Mouse (Mus musculus) hindbrain, postnatal 0 days (tissue): ENCODE measurements around the gene Exosc1. TPM values are rescaled to one million over a fixed set of nuclear protein-coding genes. Genes with fewer than 3 reads are reported as not detected.

Experiments
- ATAC-seq: fragments of 200-750 bp; cut with Nextera tagmentation; 2 replicates; pipeline ENCODE4 v1.8.0; 2017; ENCODE audit warnings: mild to moderate bottlenecking, moderate TSS enrichment, moderate library complexity
- DNase-seq: peaks from one replicate; pipeline ENCODE4 v3.0.0-alpha.2; 2015; ENCODE audit warnings: low spot score
- H3K27ac ChIP-seq: fragments of 300-500 bp; sonication (generic); 2 replicates; pipeline ENCODE4 v1.5.1; 2014; ENCODE audit warnings: mild to moderate bottlenecking
- H3K27me3 ChIP-seq: fragments of 300-500 bp; sonication (generic); 2 replicates; pipeline ENCODE4 v1.6.1; 2014; ENCODE audit warnings: low read length, mixed read lengths; ENCODE audit not compliant: insufficient read depth
- H3K36me3 ChIP-seq: fragments of 300-500 bp; sonication (generic); 2 replicates; pipeline ENCODE4 v1.6.1; 2014; ENCODE audit warnings: low read length, mixed read lengths; ENCODE audit not compliant: insufficient read depth
- H3K4me1 ChIP-seq: fragments of 300-500 bp; sonication (generic); 2 replicates; pipeline ENCODE4 v1.6.1; 2014; ENCODE audit warnings: antibody characterized with exemption, low read length, mixed read lengths; ENCODE audit not compliant: insufficient read depth
- H3K4me2 ChIP-seq: fragments of 300-500 bp; sonication (generic); 2 replicates; pipeline ENCODE4 v1.6.1; 2014; ENCODE audit warnings: low read depth, mild to moderate bottlenecking, low read length, moderate library complexity, mixed read lengths
- H3K4me3 ChIP-seq: fragments of 300-500 bp; sonication (generic); 2 replicates; pipeline ENCODE4 v1.5.1; 2014; ENCODE audit warnings: low read length
- H3K9ac ChIP-seq: fragments of 300-500 bp; sonication (generic); replicated peaks from 2 replicates; pipeline ENCODE4 v1.6.1; 2014; ENCODE audit warnings: mild to moderate bottlenecking, low read length, moderate library complexity, mixed read lengths
- H3K9me3 ChIP-seq: fragments of 300-500 bp; sonication (generic); 2 replicates; pipeline ENCODE4 v1.6.1; 2016; ENCODE audit warnings: low read length, mixed read lengths
- CTCF ChIP-seq: IDR thresholded peaks from 2 replicates; pipeline ENCODE4 v1.5.1; 2016; ENCODE audit warnings: antibody characterized with exemption, control low read depth, low read depth
- WGBS: fragments of 180-500 bp; shearing (Covaris S2); extraction: QIAGEN DNeasy Blood & Tissue Kit; methylation state at CpG from one replicate; pipeline ENCODE4 v1.1.7; 2014; 5-methylcytosine and 5-hydroxymethylcytosine counted together
- polyA plus RNA-seq: library from polyadenylated mRNA; unstranded; fragments of >200 nt; fragmentation: Nextera tagmentation; extraction: Ambion mirVana; gene quantifications from 2 replicates; pipeline ENCODE4 v1.2.1, GENCODE M21; 2015
- total RNA-seq: library from RNA; depleted of rRNA; stranded (reverse); fragments of >200 nt; gene quantifications from 2 replicates; pipeline ENCODE4 v1.2.3, GENCODE M21; 2014

Exosc1 gene
- total and polyA plus RNA-seq, 2 experiments from 2014 or later: 21.1 to 64.8 TPM

DNA sequence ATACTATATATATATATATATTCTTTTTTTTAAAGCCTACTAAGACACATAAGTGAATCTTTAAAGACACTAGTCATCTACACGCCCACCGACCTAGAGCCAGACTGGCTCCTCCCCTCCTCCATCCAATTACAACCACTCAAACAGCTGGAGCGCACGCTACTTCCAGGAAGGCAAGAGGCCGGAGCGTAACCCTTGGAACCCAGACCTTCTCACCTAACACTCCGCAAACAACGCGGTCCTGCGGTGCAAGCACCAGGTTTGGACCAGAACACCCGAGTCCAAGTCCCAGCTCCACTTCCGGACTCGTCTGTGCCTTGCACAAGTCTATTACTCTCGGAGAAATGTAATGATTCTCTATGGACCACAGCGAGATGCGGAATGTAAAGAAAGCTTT is 47.2 kb upstream of the Exosc1 start:
- peak; percentile 38 for DNase-seq
- peak; percentile 5; the same call in 1 of the 2 replicates for ATAC-seq
- Histone ChIP-seq H3K4me2 (peak overlapping the region; percentile 87), H3K36me3 (no peaks in the 10 kb centered on the region), H3K9ac (peak overlapping the region; percentile 64), H3K4me1 (peaks cover 3% of the 10 kb centered on the region; the same call in 1 of the 2 replicates), H3K9me3 (no peaks in the 10 kb centered on the region), H3K4me3 (peak overlapping the region; percentile 73), H3K27ac (peak overlapping the region; percentile 79), H3K27me3 (no peaks in the 10 kb centered on the region)
- WGBS: under 1% methylated on average over 16 of the region's 16 CpGs
- TF ChIP-seq CTCF: no peak

DNA sequence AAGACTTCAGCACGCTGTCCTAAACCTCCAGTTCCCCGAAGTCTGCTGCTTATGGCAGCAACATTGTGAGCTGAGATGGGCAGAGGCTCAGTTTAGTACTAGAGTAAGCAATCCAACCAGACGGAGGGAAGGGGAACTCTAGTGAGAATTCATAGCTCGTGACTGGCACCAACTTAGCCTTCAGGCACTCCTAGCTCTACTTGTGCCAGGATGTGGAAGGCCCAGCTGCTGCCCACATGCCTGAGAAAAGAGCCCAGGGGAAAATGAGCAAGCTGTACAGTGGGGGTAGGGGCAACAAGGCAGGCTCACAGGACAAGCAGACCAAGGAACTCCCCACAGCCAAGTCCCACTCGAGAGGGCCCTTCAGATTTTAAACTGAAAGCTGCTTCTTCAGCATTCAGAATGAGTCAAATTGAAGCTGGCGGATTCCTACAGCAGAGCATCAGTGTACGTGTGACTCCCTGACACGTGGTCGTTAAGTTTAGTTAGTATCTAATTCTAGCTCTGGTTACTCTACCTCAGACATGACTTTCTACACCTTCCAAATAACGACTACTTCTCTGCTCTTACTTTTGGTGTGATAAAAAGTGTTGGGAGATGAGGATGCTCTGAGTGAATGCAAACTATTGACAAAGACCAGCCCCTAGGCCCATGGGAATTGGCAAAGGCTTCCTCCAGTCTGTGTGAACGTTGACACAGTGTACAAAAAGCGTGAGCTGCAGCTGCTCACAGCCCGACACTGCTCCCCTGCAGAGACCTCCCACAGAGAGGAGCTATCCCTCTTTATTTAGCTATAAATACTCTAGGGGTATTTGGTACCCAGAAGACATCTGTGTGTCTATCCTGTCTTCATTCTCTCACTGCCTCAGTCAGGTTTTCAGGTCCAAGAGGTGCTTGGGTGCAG is 40.9 kb upstream of the Exosc1 start:
- no peaks in the 10 kb centered on the region for H3K36me3 ChIP-seq
- no peak overlapping the region for H3K4me2 ChIP-seq
- no peak for TF ChIP-seq CTCF
- H3K9ac ChIP-seq: no peak overlapping the region
- peak; percentile 59; the same call in 1 of the 2 replicates for ATAC-seq
- no peaks in the 10 kb centered on the region for H3K9me3 ChIP-seq
- WGBS: 40% methylated on average over 13 of the region's 13 CpGs
- H3K27me3 ChIP-seq: no peaks in the 10 kb centered on the region
- peak overlapping the region; percentile 6; the same call in 1 of the 2 replicates for H3K27ac ChIP-seq
- peak; percentile 38 for DNase-seq
- no peak overlapping the region for H3K4me3 ChIP-seq
- H3K4me1 ChIP-seq: no peaks in the 10 kb centered on the region; the same call in 1 of the 2 replicates

DNA sequence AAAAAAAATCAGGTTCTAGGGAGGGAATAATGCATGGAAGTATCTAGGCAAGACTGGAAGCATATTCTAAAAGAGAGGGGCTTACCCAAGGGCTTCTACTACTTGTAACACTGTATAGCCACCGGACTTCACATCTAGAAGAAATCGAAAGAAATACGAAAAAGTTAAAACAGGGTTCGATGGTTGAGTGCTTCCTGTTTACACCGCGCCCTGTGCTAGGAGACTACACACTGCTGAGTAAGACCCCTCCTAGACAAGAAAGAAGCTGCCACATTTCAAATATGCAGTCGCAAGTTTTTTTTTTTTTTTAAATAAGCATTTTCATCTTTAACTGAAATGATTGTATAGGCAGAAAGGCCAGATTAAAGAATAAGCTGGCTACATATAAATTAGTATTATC is 36.4 kb upstream of the Exosc1 start:
- no peak for DNase-seq
- no peaks in the 10 kb centered on the region for H3K4me1 ChIP-seq
- peaks cover 10% of the 10 kb centered on the region; the same call in 1 of the 2 replicates for H3K36me3 ChIP-seq
- H3K27me3 ChIP-seq: no peaks in the 10 kb centered on the region
- H3K9ac ChIP-seq: no peak overlapping the region
- no peak for ATAC-seq
- TF ChIP-seq CTCF: no peak
- no peak overlapping the region for H3K27ac ChIP-seq
- H3K4me2 ChIP-seq: no peak overlapping the region
- no peaks in the 10 kb centered on the region for H3K9me3 ChIP-seq
- H3K4me3 ChIP-seq: no peak overlapping the region
- WGBS: 94% methylated on average over 7 of the region's 7 CpGs

DNA sequence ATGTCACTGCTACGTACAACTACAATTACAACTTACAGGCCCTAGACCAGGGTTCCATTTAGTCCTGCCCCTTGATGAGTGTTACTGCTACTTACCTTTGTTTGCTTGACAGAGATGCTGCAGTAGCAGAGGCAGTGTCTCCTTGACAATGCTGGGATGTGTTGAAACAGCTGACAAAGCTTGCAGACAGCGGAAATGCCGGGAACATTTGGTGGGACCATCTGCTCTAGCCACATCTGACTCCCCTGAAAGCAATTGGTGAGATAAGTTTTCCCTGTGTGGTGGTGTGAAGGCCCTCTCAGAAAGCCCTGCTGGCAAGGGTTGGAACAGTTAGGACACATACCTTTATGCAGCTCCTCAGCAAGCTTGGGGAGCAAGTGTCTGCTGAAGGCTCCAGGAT is 20.4 kb upstream of the Exosc1 start:
- H3K27me3 ChIP-seq: no peaks in the 10 kb centered on the region
- no peaks in the 10 kb centered on the region for H3K4me1 ChIP-seq
- WGBS: 85% methylated on average over 3 of the region's 3 CpGs
- H3K9me3 ChIP-seq: no peaks in the 10 kb centered on the region
- peaks cover 56% of the 10 kb centered on the region for H3K36me3 ChIP-seq
- H3K27ac ChIP-seq: no peak overlapping the region
- no peak overlapping the region for H3K4me3 ChIP-seq
- no peak overlapping the region for H3K4me2 ChIP-seq
- DNase-seq (no peak), ATAC-seq (no peak)
- H3K9ac ChIP-seq: no peak overlapping the region
- no peak for TF ChIP-seq CTCF

DNA sequence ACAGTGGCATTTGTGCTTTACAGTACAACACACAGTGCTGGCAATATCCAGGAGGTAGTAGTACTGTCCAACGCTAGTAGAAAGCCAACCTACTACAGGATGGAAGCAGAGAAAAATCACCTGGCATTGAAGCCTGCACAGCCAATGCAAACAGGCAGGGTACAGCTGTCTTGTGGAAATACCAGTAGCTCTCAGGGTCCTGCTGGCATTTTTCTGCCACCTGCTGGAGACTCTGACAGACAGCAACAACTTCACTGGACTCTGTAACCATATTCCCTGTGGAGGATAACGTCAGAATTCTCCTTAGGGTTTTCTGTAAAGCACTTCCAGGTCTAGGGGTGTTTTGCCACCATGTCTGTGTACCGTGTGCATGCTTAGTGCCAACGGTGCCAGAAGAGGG is 19.1 kb upstream of the Exosc1 start:
- Histone ChIP-seq H3K4me3 (no peak overlapping the region), H3K4me1 (no peaks in the 10 kb centered on the region), H3K27ac (no peak overlapping the region), H3K36me3 (peaks cover 58% of the 10 kb centered on the region), H3K9me3 (no peaks in the 10 kb centered on the region), H3K9ac (no peak overlapping the region), H3K27me3 (no peaks in the 10 kb centered on the region), H3K4me2 (no peak overlapping the region)
- DNase-seq (peak; percentile 32), ATAC-seq (peak; percentile 73; the same call in 1 of the 2 replicates)
- peak; percentile 57 for TF ChIP-seq CTCF
- 77% methylated on average over 4 of the region's 4 CpGs for WGBS

DNA sequence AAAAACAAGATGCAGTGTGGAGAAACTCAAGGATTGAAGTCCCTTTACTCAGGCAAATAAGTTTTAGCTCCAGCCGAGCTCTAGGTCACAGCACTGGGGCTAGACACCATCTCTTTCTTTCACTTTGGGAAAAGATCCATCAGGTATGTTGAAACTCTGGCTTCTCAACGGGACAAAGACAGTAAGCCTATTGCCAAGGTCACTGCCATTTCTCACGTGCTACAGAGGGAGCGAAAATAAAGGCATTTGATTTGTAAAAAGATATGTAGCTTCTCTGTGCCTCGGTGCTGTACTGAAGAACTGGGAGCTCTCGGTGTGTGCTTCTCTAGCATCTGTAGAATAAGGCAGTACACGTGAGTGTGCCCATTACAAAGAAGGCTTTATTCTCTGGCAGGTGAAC is 10.6 kb upstream of the Exosc1 start:
- no peak overlapping the region for H3K9ac ChIP-seq
- ATAC-seq (no peak), DNase-seq (no peak)
- H3K4me3 ChIP-seq: no peak overlapping the region
- 89% methylated on average over 7 of the region's 7 CpGs for WGBS
- TF ChIP-seq CTCF: no peak
- H3K4me1 ChIP-seq: no peaks in the 10 kb centered on the region
- peaks cover 88% of the 10 kb centered on the region for H3K36me3 ChIP-seq
- no peaks in the 10 kb centered on the region for H3K9me3 ChIP-seq
- no peak overlapping the region for H3K27ac ChIP-seq
- no peak overlapping the region for H3K4me2 ChIP-seq
- no peaks in the 10 kb centered on the region for H3K27me3 ChIP-seq

DNA sequence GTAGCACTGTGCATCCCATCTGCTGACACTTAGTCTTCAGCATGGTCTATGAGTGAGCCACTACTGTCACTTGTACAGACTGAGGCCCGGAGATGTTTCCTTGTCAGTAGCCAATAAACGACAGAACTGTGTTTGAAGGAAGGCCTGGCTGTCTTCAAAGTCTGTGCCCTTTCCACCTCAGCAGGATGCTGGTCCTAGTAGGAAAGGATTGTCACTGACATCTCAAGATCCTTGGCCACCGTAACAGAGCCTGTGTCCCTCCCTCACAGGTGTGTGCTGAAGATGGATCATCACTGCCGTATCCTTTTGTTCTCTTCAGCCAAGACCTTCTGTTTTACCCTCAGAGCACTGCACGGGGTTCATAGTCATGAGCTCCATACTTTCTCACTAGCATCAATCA is 5.3 kb upstream of the Exosc1 start:
- WGBS: 89% methylated on average over 5 of the region's 5 CpGs
- Histone ChIP-seq H3K4me2 (no peak overlapping the region), H3K4me3 (no peak overlapping the region), H3K9ac (no peak overlapping the region), H3K27me3 (no peaks in the 10 kb centered on the region), H3K4me1 (peaks cover 7% of the 10 kb centered on the region), H3K9me3 (no peaks in the 10 kb centered on the region), H3K36me3 (peaks cover 47% of the 10 kb centered on the region), H3K27ac (no peak overlapping the region)
- ATAC-seq (no peak), DNase-seq (no peak)
- TF ChIP-seq CTCF: no peak
